Mouse (Mus musculus): Measurements from ENCODE around the gene Fmn2.

Gene Fmn2

GRCm38 (mm10) chr1:174659459-174660223, 158.0 kb downstream of the Fmn2 start:
- no peak for DNase-seq (ENCODE audit: extremely low spot score)

GRCm38 (mm10) chr1:174665116-174665515, 163.5 kb downstream of the Fmn2 start:
- no peak for DNase-seq (ENCODE audit: extremely low spot score)

DNA sequence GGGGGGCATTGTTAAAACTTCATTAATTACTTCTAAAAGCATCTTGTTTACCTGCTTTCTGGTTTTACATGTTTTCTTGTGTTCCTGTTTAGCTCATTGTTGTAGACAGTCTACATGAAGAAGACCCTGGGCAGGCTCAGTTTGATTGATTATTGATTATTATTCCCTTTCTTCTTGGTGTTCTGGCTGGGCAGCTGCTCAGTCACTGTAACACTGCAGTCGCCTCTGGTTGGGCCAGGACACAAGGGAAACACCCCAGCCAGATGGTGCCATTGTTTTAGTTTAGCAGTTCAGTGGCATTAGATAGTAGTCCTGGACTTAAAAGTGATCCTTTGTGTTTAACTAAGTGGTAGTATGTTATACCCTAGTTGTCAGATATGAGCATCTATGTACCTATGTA, 167.5 kb downstream of the Fmn2 start:
- no peak for DNase-seq (ENCODE audit: extremely low spot score)

GRCm38 (mm10) chr1:174670846-174671245, 169.2 kb downstream of the Fmn2 start:
- no peak for DNase-seq (ENCODE audit: extremely low spot score)

DNA sequence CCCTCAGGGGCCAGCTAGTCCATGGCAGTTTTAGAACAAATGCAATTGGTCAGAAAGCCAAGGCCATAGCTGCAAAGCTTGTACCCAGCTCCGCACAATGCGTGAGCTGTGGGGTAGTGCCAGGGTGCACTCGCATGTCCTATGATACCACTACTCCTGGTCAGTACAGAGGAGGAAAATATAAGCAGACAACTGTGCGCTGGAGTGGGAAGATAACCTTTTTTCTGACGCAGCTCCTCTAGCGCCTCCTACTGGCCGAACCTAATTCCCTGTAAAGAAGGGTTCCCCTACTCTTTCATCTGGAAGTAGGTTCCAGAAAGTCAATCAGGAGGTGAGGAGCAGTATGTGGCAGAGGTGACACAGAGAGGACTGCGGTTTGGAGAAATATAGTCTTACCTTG, 173.0 kb downstream of the Fmn2 start:
- DNase-seq (ENCODE audit: extremely low spot score) = no peak

DNA sequence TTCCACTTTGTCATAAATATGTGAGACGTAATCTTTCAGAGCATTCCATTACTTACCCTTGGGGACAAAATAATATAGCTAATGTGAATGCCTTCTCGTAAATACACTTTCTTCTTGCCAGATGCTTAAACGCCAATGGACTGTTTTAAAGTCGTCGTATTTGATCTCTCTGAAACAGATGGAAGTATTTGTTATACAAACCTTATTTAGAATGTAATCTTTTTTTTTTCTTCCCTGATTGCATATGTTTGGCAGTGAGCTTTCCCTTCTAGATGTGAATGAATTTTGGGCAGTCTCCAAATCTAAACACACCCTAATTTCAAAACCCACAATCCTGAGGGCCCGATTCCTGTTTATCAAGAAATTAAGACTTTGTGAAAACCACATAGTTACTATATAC, 173.7 kb downstream of the Fmn2 start:
- no peak for DNase-seq (ENCODE audit: extremely low spot score)

DNA sequence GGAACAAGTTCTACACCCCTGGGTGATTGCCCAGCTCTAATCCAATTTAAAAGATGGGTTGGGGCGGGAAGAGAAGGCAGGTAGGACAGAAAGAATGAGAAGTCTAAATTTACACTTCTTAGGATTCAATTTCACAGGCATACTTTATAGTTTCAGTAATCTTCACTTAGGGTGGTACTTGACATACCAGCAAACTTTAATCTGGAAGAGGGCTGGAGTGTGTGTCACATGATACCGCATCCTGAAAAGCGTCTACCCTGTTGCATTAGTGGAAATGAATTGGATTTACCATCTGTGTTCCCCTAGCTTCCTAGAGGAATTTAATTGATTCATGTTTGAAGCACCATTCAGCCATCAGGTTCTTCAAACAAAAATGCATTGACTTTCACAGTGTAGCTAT, 174.6 kb downstream of the Fmn2 start:
- DNase-seq (ENCODE audit: extremely low spot score) = no peak

GRCm38 (mm10) chr1:174677211-174677610, 175.6 kb downstream of the Fmn2 start:
- no peak for DNase-seq (ENCODE audit: extremely low spot score)

- DNase-seq (ENCODE audit: extremely low spot score) = no peak
These were observed 187.7 kb downstream of the Fmn2 start for GRCm38 (mm10) chr1:174689301-174689700.

- DNase-seq (ENCODE audit: extremely low spot score) = no peak
These were observed 199.2 kb downstream of the Fmn2 start for GRCm38 (mm10) chr1:174700871-174701270.

DNA sequence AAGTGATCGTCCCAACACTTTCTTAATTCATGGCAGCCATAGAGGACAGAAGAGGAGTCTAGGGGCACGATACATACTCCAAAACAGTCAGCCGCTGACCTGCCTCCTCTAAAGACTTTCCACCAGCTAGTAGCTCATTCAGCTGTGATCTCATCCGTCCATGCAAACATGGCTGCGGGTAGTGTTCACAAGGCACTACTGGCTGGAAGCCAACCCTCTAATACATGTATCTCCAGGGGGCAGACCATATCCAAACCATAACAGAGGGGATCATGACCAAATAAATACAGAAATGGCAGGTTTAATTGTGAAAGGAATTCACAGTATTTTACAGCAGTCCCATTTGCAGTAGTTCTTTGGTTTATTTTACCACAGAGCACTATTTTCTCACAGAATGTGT, 200.2 kb downstream of the Fmn2 start:
- DNase-seq (ENCODE audit: extremely low spot score) = no peak

- no peak for DNase-seq (ENCODE audit: extremely low spot score)
These were observed 202.3 kb downstream of the Fmn2 start for GRCm38 (mm10) chr1:174703909-174704308.

DNA sequence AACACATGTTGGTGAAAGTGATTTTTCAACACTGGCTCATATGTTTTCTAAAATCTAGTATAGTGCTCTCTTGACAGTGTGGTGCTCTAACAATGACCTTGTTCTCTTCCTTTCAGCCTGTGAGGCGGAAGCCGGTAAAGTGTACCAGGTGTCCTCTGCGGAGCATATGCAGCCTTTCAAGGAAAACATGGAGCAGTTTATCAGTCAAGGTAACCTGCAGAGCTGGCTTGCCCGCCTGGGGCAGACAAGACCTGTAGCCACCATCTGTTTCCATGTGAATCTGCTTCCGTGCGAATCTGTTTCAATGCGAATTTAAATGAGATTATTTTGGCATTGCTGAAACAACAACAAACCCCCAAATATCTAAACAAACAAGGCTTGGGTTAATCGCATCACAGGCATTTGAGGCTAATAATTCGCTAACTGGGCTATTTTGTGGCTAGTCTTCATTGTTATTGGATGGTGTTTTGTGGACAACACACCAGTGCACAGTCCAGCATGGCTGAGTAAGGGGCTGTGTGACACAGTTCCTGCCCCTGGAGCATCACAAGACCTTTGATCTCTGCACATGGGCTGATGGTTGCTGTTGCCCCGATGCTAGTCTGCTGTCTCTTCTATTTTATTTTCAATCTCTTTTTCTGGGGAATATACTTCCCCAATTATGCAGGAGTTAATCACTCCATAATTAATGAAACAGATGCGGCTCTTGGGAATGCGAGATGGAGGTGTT, 218.3 kb downstream of the Fmn2 start:
- DNase-seq (ENCODE audit: extremely low spot score) = no peak

DNA sequence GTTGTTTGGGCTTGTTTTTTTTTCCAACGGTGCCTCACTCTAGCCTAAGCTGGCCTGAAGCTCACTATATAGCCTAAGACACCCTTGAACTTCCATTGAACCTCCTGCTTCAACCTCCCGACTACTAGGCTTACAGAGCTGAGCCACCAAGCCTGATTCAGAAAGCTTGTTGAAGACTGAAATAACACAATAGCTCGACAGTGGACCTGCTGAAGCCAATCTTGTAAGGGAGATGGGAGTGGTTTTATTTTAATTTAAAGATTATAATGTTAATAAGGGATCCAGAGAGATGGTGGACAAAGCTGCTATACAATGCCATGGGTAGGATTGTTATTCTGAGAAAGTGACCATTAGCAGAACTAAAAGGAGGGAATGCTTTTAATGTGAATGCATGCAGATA, 227.1 kb downstream of the Fmn2 start:
- no peak for DNase-seq (ENCODE audit: extremely low spot score)

DNA sequence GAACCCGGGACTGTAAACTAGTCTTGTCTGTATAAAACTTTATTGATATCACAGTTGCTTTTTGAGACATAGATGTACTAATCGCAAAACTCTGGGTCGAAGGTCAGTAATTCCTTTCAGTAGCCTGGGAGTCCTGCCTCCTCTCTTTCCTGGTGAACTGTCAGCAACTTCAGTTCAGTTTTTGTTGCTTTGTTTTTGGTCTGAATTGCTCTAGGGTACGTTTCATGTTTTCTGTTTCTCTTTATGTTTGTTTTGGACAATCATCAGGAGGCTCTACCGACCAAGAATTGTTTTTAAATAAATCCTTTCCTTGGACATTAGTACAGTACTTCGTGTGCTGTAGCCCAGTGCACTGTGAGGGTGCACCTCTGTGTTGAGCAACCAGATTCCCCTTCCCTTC, 231.1 kb downstream of the Fmn2 start:
- no peak for DNase-seq (ENCODE audit: extremely low spot score)

DNA sequence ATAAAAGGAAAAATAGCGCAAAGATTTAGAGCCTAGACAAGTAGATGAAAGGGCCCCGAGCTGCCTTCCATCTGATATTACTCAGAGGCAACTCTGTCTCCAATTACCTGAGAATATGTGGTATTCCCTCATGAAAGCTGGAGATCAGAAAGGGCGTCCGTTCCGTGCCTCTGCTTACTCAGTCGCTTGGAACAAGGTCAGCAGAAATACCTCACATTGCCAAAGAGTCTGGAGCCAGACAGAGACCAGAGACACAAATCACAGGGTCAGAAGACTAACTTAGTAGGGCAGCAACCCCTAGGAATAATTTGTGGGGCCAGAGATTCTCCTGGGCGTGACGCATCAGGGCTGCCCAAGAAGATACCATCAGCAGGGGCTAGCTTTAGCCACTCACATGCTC, 237.3 kb downstream of the Fmn2 start:
- no peak for DNase-seq (ENCODE audit: extremely low spot score)

DNA sequence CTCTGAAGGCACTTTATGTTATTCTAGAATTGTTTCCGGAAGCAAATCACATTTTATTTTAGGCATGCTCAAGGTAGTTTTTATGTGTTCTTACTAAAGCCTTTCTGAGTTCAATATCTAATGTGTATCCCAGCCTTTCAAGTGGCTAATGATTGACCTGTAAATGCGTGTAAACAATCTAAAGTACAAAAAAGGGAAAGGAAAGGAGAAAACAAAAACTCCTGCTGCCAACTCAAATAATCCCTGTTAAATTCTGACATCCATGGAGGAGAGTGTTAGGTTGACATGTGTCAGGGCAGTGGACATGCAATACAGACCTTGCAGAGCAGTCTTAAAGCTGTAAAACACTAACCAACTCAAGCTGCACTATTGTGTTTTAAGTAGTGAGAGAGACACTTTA, 241.0 kb downstream of the Fmn2 start:
- no peak for DNase-seq (ENCODE audit: extremely low spot score)

DNA sequence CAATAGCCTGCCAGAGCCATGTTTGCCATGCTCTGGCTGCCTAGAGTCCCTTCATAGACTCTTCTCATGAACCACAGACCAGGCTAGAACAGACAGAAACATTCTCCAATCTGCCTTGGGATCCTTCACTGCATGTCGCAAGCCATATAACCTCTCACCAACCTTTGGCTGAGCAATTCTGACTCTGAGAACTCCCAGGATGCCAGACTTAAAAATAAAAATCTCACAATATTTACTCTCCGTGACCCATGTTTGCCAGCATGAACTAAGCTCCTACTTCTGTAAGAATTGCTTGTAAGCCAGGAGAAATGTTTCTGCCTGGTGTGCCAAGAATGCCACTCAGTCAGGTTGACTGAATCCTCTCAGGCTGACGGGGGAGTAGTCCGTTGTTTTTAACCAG, 246.9 kb downstream of the Fmn2 start:
- DNase-seq (ENCODE audit: extremely low spot score) = no peak

DNA sequence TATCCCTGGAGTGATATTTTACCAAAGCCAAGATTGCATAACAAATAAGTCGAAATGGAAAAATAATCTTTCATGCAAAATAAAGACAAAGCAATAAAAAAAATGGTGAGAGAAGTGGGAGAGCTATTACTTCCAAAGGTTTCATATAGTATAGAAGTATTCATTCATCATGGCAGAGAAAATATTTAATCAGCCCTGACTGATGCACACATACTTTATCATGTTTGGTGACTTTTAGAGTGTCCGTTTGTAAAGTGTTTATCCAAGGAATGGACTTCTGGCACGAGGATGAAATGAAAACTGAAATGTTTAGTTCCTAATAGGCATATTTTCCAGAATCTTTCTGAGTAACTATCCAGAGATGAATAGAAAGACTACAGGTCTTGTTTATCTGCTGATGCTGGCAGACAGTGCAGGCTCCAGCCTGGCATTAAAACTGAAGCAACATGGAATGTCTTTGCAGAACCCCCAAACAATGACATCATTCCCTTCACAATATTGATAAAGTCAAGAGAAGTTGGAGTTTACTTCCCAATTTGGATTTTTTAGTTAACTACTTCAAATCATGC, 249.4 kb downstream of the Fmn2 start:
- no peak for DNase-seq (ENCODE audit: extremely low spot score)

DNA sequence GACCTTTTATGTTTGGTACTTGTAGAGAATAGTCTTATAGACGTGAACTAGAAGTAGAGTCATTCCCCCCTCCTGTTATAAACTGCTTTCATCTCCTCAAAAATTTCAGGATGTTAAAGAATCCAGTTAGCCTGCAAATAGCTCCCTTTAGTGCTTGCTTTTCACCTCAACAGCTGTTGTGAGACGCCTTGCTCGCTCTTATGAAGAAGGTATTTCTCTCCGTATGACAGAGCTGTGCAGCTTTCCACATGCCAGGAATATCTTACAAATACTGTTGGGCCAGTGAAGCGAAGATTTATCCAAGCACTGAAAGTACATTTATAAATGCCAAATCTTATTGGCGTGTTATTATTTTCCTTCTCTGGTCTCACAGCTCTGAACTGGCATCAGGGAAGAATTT, 257.7 kb downstream of the Fmn2 start:
- no peak for DNase-seq (ENCODE audit: extremely low spot score)

GRCm38 (mm10) chr1:174765757-174766156, 264.1 kb downstream of the Fmn2 start:
- DNase-seq (ENCODE audit: extremely low spot score) = no peak

DNA sequence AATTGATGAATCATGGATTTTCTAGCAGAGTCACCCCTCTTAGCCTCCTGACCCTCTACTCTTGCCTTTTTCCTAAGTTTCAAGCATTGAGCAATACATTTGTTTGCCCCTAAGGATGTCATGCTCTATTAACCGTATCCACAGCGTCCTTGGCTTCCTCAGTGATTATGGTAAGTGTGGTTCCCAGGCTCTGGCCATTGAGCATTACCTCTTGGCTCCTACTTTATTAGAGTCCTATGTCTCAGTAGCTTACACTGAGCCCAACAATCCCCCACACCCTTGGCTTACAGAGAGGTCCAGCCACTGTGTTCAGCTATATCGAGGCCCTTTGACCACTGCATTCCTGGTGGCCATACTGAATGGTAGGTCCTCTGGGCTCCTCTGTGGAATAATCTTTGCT, 265.2 kb downstream of the Fmn2 start:
- no peak for DNase-seq (ENCODE audit: extremely low spot score)

GRCm38 (mm10) chr1:174771871-174772281, 270.3 kb downstream of the Fmn2 start:
- DNase-seq (ENCODE audit: extremely low spot score) = no peak
